Mouse (Mus musculus) thymus, adult 18-20 months (tissue): ENCODE measurements around the gene Gm20814.
"Not testable (repeated sequence)": the region's sequence is repeated elsewhere in the genome, so short reads cannot be mapped to it uniquely, and the experiment has no call there.

ENCODE experiments used
- DNase-seq, 2 experiments: peaks; one replicate each; pipeline ENCODE4 v3.0.0; 2022; ENCODE audit warnings: mixed read lengths in 2 of 2

Gm20814 gene

GRCm38 (mm10) chrY:75195556-75195955, at the start of gene Gm20814:
Gm20814 (plus strand) TSS chrY:75195856.
- DNase-seq, result not testable (repeated sequence)
